Mouse (Mus musculus) Muller cell, postnatal 12 days (primary cell): ENCODE measurements around the gene Rnps1.
A peak's percentile ranks its signal among the peaks of the same experiment; 100 is the strongest.
"Not testable (repeated sequence)": the region's sequence is repeated elsewhere in the genome, so short reads cannot be mapped to it uniquely, and the experiment has no call there.

Experiments used
- DNase-seq: peaks from one replicate; pipeline ENCODE4 v3.0.0-alpha.2; 2015; ENCODE audit errors: inconsistent ontology term

Gene Rnps1

GRCm38 (mm10) chr17:24414230-24414976 is at the start of gene Rnps1:
Gene Rnps1 (plus strand): TSS chr17:24414565.
- peak; percentile 99 for DNase-seq

- no peak for DNase-seq
Observed at GRCm38 (mm10) chr17:24365863-24366262, 48.5 kb upstream of the Rnps1 start.

GRCm38 (mm10) chr17:24375094-24375712 is 39.2 kb upstream of the Rnps1 start:
- DNase-seq = no peak

GRCm38 (mm10) chr17:24375886-24376285 is 38.5 kb upstream of the Rnps1 start:
- no peak for DNase-seq

GRCm38 (mm10) chr17:24378496-24378895 is 35.9 kb upstream of the Rnps1 start:
- DNase-seq = no peak

GRCm38 (mm10) chr17:24383789-24384188 is 30.6 kb upstream of the Rnps1 start:
- no peak for DNase-seq

GRCm38 (mm10) chr17:24388711-24389110 is 25.7 kb upstream of the Rnps1 start:
- DNase-seq = no peak

GRCm38 (mm10) chr17:24389865-24390264 is 24.5 kb upstream of the Rnps1 start:
- peak; percentile 27 for DNase-seq

GRCm38 (mm10) chr17:24391149-24391548 is 23.2 kb upstream of the Rnps1 start:
- no peak for DNase-seq

GRCm38 (mm10) chr17:24393527-24393926 is 20.8 kb upstream of the Rnps1 start:
- DNase-seq = no peak

GRCm38 (mm10) chr17:24394456-24394855 is 19.9 kb upstream of the Rnps1 start:
- DNase-seq = no peak

- DNase-seq = no peak
Observed at GRCm38 (mm10) chr17:24402371-24402770, 12.0 kb upstream of the Rnps1 start.

GRCm38 (mm10) chr17:24407116-24407803 is 7.1 kb upstream of the Rnps1 start:
- DNase-seq = no peak

GRCm38 (mm10) chr17:24413557-24414211 is 681 bp upstream of the Rnps1 start:
- DNase-seq = no peak

- no peak for DNase-seq
Observed at GRCm38 (mm10) chr17:24415011-24415410, 646 bp downstream of the Rnps1 start.

- DNase-seq = no peak
Observed at GRCm38 (mm10) chr17:24416051-24416652, 1.8 kb downstream of the Rnps1 start.

- DNase-seq = no peak
Observed at GRCm38 (mm10) chr17:24423114-24423513, 8.7 kb downstream of the Rnps1 start.

GRCm38 (mm10) chr17:24424489-24424888 is 10.1 kb downstream of the Rnps1 start:
- DNase-seq = no peak

- DNase-seq = not testable (repeated sequence)
Observed at GRCm38 (mm10) chr17:24425326-24425725, 11.0 kb downstream of the Rnps1 start.

- DNase-seq = no peak
Observed at GRCm38 (mm10) chr17:24425905-24426304, 11.5 kb downstream of the Rnps1 start.

- peak; percentile 98 for DNase-seq
Observed at GRCm38 (mm10) chr17:24426471-24427169, 12.3 kb downstream of the Rnps1 start, which contains the start of gene Eci1. Gene Eci1 (plus strand): TSS chr17:24426641.
